Mouse (Mus musculus): Measurements from ENCODE around the gene Atxn1. TPM values are rescaled to one million over a fixed set of nuclear protein-coding genes. Genes with fewer than 3 reads are reported as not detected.

Atxn1 gene
- polyA plus RNA-seq, 1 experiment from 2014 or later, result 8.5 TPM

DNA sequence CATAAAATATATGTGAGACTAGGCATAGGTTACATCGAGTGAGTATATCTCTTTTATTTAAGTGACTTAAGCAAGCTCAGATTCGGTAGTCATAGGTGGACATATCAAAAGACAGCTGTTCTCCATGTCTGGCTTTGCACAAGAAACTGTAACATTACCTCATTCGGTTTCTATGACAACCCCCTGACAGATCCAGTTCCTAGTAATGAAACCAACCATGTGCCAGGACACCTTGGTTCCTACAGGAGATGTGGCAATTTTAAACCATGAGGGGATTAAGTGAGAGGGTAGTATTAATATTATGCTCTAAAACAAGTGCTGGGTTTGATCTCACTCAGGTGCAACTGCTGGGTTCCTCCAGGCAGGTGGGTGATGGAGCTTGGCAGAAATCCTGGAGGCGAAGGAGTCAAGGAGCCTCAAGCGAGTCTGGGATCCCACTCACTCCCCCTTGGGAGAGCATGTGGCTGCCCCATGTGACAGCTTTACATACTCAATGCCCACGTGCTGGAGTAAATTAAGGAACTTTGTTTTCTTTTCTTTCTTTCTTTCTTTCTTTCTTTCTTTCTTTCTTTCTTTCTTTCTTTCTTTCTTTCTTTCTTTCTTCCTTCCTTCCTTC lies 320.9 kb downstream of the Atxn1 start:
- 56% methylated on average over 6 of the region's 6 CpGs for WGBS
- no peaks in the 10 kb centered on the region for H3K9me3 ChIP-seq
- H3K36me3 ChIP-seq, result no peaks in the 10 kb centered on the region
- H3K9ac ChIP-seq, result no peak overlapping the region
- no peaks in the 10 kb centered on the region; the same call in 1 of the 2 replicates for H3K4me1 ChIP-seq
- no peaks in the 10 kb centered on the region for H3K27me3 ChIP-seq
- H3K4me2 ChIP-seq, result no peak overlapping the region
- no peak for ATAC-seq (ENCODE audit: borderline replicate concordance, extremely low read depth, low FRiP score, low TSS enrichment)
- no peak overlapping the region for H3K27ac ChIP-seq
- no peak overlapping the region for H3K4me3 ChIP-seq

DNA sequence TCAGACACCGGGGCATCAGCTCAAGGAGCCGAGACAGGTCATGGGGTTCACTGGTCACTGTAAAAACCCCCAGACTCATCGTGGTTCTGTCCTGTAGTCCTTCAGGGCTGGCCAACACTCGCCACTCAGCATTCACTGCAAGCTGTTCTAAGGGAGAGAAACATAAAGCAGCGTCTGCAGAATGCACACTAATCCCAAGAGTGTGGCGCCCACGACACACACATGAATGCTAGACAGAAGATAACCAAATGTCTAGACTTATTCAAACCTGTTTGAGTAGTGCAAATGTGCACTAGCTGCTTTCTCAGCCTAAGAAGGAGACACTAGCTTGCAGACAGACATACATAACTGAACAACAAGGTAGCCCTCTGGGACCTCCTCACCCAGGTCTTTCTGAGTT lies 321.9 kb downstream of the Atxn1 start:
- no peak for ATAC-seq (ENCODE audit: borderline replicate concordance, extremely low read depth, low FRiP score, low TSS enrichment)
- no peaks in the 10 kb centered on the region for H3K9me3 ChIP-seq
- no peaks in the 10 kb centered on the region for H3K36me3 ChIP-seq
- H3K4me3 ChIP-seq, result no peak overlapping the region
- no peaks in the 10 kb centered on the region; the same call in 1 of the 2 replicates for H3K4me1 ChIP-seq
- H3K4me2 ChIP-seq, result no peak overlapping the region
- no peaks in the 10 kb centered on the region for H3K27me3 ChIP-seq
- H3K27ac ChIP-seq, result no peak overlapping the region
- WGBS, result 61% methylated on average over 7 of the region's 7 CpGs
- no peak overlapping the region for H3K9ac ChIP-seq

DNA sequence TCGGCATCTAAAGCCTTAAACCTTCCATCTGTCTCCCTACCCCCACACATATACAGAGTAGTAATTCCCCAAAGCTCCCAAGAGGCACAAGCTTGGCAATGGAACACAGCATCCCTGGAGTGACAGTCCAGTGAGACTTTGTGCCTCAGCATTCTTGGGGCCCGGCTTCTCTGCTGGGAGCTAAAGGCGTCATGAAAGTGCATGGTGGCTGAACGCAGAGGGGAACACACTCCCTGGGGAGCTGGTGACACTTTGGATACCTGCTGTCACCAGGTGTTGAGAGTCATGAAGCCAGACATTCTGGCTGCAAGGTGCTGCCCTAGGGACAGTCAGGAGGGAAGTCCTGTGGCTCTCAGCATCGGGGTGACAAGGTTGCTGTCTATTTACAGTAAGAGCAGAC lies 324.4 kb downstream of the Atxn1 start:
- ATAC-seq (ENCODE audit: borderline replicate concordance, extremely low read depth, low FRiP score, low TSS enrichment), result no peak
- H3K4me2 ChIP-seq, result no peak overlapping the region
- H3K4me3 ChIP-seq, result no peak overlapping the region
- H3K27ac ChIP-seq, result no peak overlapping the region
- no peaks in the 10 kb centered on the region; the same call in 1 of the 2 replicates for H3K4me1 ChIP-seq
- H3K9me3 ChIP-seq, result no peaks in the 10 kb centered on the region
- H3K36me3 ChIP-seq, result no peaks in the 10 kb centered on the region
- H3K27me3 ChIP-seq, result no peaks in the 10 kb centered on the region
- no peak overlapping the region for H3K9ac ChIP-seq
- WGBS, result 55% methylated on average over 5 of the region's 5 CpGs

DNA sequence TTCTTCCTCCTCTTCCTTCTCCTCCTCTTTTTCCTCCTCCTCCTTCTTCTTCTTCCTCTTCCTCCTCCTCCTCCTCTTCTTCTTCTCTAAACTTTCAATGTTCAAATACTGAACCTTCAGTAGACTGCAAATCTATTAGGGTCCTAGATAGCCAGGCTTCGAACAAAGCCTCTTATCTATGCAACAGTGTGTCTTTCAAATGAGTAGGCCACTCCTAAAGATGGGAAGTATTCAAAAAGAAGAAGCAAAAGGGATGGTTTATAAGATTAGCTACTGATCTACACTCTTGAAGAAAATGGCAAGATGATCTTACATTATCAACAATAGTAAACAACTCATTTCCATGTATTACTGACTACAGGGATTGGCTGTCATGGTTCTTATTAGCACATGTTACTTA lies 326.5 kb downstream of the Atxn1 start:
- H3K9me3 ChIP-seq, result no peaks in the 10 kb centered on the region
- whole genome bisulfite sequencing, result 85% methylated on average over 1 of the region's 1 CpGs

DNA sequence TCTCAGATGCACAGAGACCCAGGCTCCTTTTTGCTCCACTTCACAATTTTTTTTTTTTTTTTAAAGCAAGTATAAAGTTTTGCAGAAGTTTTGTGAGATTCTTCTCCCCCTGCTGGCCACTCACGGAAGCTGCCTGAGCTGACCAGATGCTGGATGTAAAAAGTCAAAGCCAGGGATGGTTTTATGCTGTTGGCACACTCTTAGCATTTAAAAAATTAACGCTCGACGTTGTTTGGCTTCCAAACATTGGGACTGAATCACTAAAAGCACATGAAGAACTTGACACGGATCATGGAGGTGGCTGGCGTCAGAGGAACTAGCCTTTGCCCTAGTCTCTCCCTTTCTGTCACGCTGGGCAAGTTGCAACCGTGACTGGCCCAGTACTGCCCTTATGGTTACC lies 327.5 kb downstream of the Atxn1 start:
- no peaks in the 10 kb centered on the region for H3K36me3 ChIP-seq
- H3K4me3 ChIP-seq, result no peak overlapping the region
- H3K27ac ChIP-seq, result no peak overlapping the region
- H3K4me2 ChIP-seq, result no peak overlapping the region
- no peak overlapping the region for H3K9ac ChIP-seq
- no peaks in the 10 kb centered on the region for H3K4me1 ChIP-seq
- no peaks in the 10 kb centered on the region for H3K9me3 ChIP-seq
- 41% methylated on average over 8 of the region's 8 CpGs for WGBS
- no peak for ATAC-seq (ENCODE audit: borderline replicate concordance, extremely low read depth, low FRiP score, low TSS enrichment)
- no peaks in the 10 kb centered on the region for H3K27me3 ChIP-seq

More for the DNA sequence above, 326.5 kb downstream of the Atxn1 start:
- no peak overlapping the region for H3K27ac ChIP-seq
- no peak for ATAC-seq (ENCODE audit: borderline replicate concordance, extremely low read depth, low FRiP score, low TSS enrichment)
- H3K4me2 ChIP-seq, result no peak overlapping the region
- H3K4me3 ChIP-seq, result no peak overlapping the region
- H3K9ac ChIP-seq, result no peak overlapping the region
- no peaks in the 10 kb centered on the region for H3K4me1 ChIP-seq
- no peaks in the 10 kb centered on the region for H3K36me3 ChIP-seq
- H3K27me3 ChIP-seq, result no peaks in the 10 kb centered on the region

DNA sequence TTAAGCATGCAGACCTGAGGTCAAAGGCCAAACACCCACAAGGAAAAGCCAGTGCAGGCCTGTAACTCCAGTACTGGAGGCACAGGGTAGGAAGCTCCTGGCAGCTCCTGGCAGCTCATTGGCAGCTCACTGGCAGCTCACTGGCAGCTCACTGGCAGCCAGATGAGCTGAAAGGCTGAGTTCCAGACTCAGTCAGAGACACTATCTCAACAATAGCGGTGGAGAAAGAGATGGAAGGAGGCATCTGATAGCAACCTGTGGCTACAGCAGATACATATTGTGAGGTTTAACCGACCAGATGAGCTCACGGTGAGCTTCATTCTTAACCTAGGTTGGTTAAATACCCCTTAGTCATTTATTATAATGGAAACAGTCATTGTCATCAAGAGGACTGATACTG lies 328.4 kb downstream of the Atxn1 start:
- Histone ChIP-seq H3K27me3 (no peaks in the 10 kb centered on the region), H3K9ac (no peak overlapping the region), H3K9me3 (no peaks in the 10 kb centered on the region), H3K4me3 (no peak overlapping the region), H3K4me1 (no peaks in the 10 kb centered on the region), H3K36me3 (no peaks in the 10 kb centered on the region), H3K27ac (no peak overlapping the region), H3K4me2 (no peak overlapping the region)
- ATAC-seq (ENCODE audit: borderline replicate concordance, extremely low read depth, low FRiP score, low TSS enrichment), result no peak
- WGBS, result 82% methylated on average over 3 of the region's 3 CpGs

DNA sequence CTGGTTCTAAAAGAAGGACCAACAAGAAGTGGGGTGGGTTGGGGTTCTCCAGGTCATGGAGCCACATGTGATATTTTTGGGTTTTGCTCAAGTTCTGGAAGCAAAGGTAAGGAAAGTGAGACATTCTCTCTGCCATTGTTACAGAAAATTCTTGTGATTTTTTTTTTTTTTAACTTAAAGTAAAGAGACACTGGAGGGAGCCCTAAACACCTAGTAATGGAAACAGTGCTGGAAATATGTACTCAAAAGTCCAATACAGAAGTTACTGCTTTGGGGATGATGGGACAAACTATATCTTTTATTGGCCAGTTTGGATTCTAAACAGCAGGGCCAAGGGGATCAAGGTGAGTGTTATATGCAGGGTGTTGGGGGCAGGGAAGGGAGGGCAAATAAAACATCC lies 330.9 kb downstream of the Atxn1 start:
- Histone ChIP-seq H3K4me3 (no peak overlapping the region), H3K9me3 (no peaks in the 10 kb centered on the region), H3K36me3 (no peaks in the 10 kb centered on the region), H3K27me3 (no peaks in the 10 kb centered on the region), H3K27ac (no peak overlapping the region), H3K9ac (no peak overlapping the region), H3K4me2 (no peak overlapping the region), H3K4me1 (peaks cover 14% of the 10 kb centered on the region; the same call in 1 of the 2 replicates)
- no peak for ATAC-seq (ENCODE audit: borderline replicate concordance, extremely low read depth, low FRiP score, low TSS enrichment)

DNA sequence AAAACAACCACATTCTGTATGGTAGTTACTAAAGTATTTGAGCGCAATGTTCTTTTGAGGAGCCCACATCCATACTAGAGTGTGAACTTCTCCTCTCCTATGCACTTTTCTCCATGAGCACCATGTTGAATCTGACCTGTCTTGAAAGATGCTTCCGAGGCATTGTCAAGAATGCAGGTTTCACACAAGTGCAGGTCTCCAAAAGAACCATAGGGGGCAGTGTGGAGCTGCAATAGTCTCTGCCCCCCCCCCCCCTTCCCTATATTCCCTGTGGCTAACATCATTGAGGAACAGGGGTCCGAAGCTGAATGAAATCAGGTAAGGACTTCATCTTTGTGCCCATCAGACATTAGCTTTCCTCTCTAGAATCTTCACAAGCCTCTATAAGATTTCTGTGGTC lies 332.7 kb downstream of the Atxn1 start:
- no peaks in the 10 kb centered on the region for H3K36me3 ChIP-seq
- H3K27ac ChIP-seq, result no peak overlapping the region
- no peak for ATAC-seq (ENCODE audit: borderline replicate concordance, extremely low read depth, low FRiP score, low TSS enrichment)
- H3K4me2 ChIP-seq, result no peak overlapping the region
- no peaks in the 10 kb centered on the region for H3K9me3 ChIP-seq
- no peaks in the 10 kb centered on the region for H3K27me3 ChIP-seq
- no peak overlapping the region for H3K9ac ChIP-seq
- WGBS, result 91% methylated on average over 3 of the region's 3 CpGs
- peaks cover 30% of the 10 kb centered on the region for H3K4me1 ChIP-seq
- no peak overlapping the region for H3K4me3 ChIP-seq

DNA sequence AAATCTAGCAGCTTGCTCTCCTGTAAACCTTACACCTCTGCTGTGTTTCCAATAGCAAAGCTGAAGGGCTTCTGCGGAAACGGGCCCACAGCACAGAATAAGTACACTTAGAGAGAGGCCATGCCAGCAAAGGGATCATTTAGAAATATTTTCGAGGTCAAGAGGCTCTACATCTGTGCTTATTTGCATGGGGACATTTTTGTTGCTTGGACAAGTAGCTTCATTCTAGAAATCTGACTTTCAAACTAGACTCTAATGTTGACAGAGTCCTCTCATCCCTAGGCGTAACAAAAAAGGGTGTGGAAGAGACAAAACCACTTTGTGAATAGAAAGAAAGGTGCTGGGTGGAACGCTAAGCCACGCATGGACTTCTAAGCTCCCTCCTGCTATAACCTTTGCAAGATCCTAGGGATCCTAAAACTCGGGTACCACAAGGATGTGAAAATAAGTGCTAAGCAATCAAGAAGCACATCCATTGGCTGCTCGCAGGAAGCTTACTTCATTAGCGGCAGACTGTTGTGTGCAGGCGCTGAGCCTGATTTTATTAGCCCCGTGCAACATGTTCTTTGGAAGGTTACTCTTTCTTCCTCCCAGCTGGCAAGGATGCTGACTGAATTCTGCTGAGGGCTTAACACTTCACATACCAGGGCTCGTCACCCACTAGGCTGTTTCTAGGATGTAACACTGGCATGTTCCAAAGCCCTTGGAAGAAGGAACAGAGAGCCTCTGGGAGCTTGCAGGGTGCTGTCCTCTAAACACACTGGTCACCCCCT lies 334.1 kb downstream of the Atxn1 start:
- H3K4me2 ChIP-seq, result no peak overlapping the region
- WGBS, result 57% methylated on average over 12 of the region's 12 CpGs
- H3K36me3 ChIP-seq, result no peaks in the 10 kb centered on the region
- H3K4me3 ChIP-seq, result no peak overlapping the region
- H3K27ac ChIP-seq, result no peak overlapping the region
- no peaks in the 10 kb centered on the region for H3K9me3 ChIP-seq
- H3K4me1 ChIP-seq, result peaks cover 34% of the 10 kb centered on the region
- no peak overlapping the region for H3K9ac ChIP-seq
- no peaks in the 10 kb centered on the region for H3K27me3 ChIP-seq
- ATAC-seq (ENCODE audit: borderline replicate concordance, extremely low read depth, low FRiP score, low TSS enrichment), result no peak

DNA sequence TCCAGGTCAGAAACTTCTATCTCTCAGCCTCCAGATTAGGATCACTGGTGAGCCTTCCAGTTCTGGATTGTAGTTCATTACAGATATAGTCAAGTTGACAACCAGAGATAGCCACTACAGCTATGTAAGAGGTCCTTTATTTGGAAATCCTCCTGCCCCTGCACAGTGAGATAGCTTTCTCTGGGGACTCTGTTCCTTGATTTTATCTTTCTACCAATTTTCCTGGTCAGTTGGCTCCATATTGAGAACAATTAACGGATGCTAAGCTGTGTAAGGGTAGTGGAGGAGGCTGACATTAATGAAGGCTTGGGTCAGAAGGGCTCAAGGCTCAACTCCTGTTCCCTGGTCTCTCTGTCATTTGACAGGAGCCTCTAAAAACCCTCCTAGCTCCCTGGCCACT lies 335.1 kb downstream of the Atxn1 start:
- no peak overlapping the region for H3K4me3 ChIP-seq
- H3K27me3 ChIP-seq, result no peaks in the 10 kb centered on the region
- no peak overlapping the region for H3K4me2 ChIP-seq
- no peak overlapping the region for H3K9ac ChIP-seq
- no peak overlapping the region for H3K27ac ChIP-seq
- ATAC-seq (ENCODE audit: borderline replicate concordance, extremely low read depth, low FRiP score, low TSS enrichment), result no peak
- 88% methylated on average over 1 of the region's 1 CpGs for WGBS
- H3K36me3 ChIP-seq, result no peaks in the 10 kb centered on the region
- H3K4me1 ChIP-seq, result peaks cover 34% of the 10 kb centered on the region
- no peaks in the 10 kb centered on the region for H3K9me3 ChIP-seq

DNA sequence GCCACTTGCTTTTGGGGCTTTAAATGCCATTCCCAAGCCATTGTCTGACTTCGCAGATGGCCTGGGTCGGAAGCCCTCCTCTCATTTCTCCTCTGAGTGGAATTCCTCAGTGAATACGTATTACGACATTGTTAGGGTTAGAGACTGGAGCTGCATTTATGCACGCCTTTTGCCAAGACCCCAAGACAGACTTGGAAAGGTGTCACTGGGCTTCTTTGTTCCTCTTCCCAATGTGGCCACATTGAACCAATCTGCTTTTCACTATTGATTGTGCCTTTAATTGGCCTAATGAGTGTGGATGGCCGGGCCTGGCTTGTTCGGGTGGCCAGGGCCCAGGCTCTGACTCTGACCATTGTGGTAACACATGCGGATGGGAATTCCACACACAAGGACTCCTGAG lies 336.5 kb downstream of the Atxn1 start:
- no peak for ATAC-seq (ENCODE audit: borderline replicate concordance, extremely low read depth, low FRiP score, low TSS enrichment)
- Histone ChIP-seq H3K36me3 (no peaks in the 10 kb centered on the region), H3K4me3 (no peak overlapping the region), H3K27me3 (no peaks in the 10 kb centered on the region), H3K4me2 (no peak overlapping the region), H3K4me1 (peaks cover 34% of the 10 kb centered on the region), H3K9ac (no peak overlapping the region), H3K9me3 (no peaks in the 10 kb centered on the region), H3K27ac (no peak overlapping the region)
- 73% methylated on average over 8 of the region's 8 CpGs for WGBS

DNA sequence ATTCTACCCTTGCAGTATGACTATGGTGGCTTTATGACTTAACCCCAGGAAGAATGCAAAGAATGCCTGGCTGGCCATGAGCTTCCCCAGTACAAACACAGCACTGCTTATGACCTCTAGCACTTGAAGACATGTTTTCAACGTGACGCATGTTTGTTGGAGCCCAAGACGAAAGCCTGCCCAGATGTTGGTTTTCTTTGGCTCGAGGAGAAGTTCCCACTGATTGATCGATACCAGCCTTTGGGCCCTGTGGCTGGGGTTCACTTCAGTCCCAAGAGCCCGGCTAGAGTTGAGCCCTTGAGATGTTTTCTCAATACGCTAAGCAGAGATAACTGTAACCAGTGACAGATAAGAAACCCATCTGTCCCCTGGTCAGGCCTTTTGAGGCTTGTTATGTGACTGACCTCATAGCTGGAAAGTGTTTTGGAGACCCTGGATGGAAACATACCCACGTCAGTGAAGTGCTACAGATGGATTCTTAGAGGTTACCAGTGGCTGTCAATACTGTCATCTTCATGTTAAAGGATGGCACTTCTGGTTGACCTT lies 337.5 kb downstream of the Atxn1 start:
- no peaks in the 10 kb centered on the region for H3K27me3 ChIP-seq
- peaks cover 34% of the 10 kb centered on the region for H3K4me1 ChIP-seq
- H3K36me3 ChIP-seq, result no peaks in the 10 kb centered on the region
- H3K4me3 ChIP-seq, result no peak overlapping the region
- H3K4me2 ChIP-seq, result no peak overlapping the region
- ATAC-seq (ENCODE audit: borderline replicate concordance, extremely low read depth, low FRiP score, low TSS enrichment), result peak; percentile 46; the same call in 1 of the 2 replicates
- H3K9ac ChIP-seq, result no peak overlapping the region
- H3K27ac ChIP-seq, result no peak overlapping the region
- WGBS, result 17% methylated on average over 8 of the region's 8 CpGs
- H3K9me3 ChIP-seq, result no peaks in the 10 kb centered on the region

Measured in lung, embryonic 15.5 days (tissue).